Mouse (Mus musculus) kidney, adult 2 months (tissue): Measurements from ENCODE around the gene Nudcd2. TPM values are rescaled to one million over a fixed set of nuclear protein-coding genes. Genes with fewer than 3 reads are reported as not detected.

ENCODE experiments used
- DNase-seq: peaks from one replicate; pipeline ENCODE4 v3.0.0; 2021
- H3K27ac ChIP-seq: fragments of 200-500 bp; 2 replicates; pipeline ENCODE4 v1.5.1; 2012; ENCODE audit warnings: low read depth, low read length, control low read depth, inconsistent platforms; ENCODE audit not compliant: insufficient read depth
- H3K27me3 ChIP-seq: fragments of 200-500 bp; replicated peaks from 2 replicates; pipeline ENCODE4 v1.6.1; 2012; ENCODE audit warnings: mild to moderate bottlenecking, moderate library complexity, low read length, inconsistent platforms; ENCODE audit not compliant: control insufficient read depth, insufficient read depth
- H3K36me3 ChIP-seq: fragments of 200-500 bp; 2 replicates; pipeline ENCODE4 v1.6.1; 2012; ENCODE audit warnings: mild to moderate bottlenecking, moderate library complexity, low read length, inconsistent platforms; ENCODE audit not compliant: control insufficient read depth, insufficient read depth
- H3K4me1 ChIP-seq: fragments of 200-500 bp; 2 replicates; pipeline ENCODE4 v1.6.1; 2011; ENCODE audit warnings: low read length; ENCODE audit not compliant: control insufficient read depth, insufficient read depth
- H3K4me3 ChIP-seq: fragments of 200-500 bp; 2 replicates; pipeline ENCODE4 v1.5.1; 2011; ENCODE audit warnings: mild to moderate bottlenecking, low read depth, low read length, control low read depth; ENCODE audit not compliant: insufficient read depth
- CTCF ChIP-seq: fragments of 200-500 bp; conservative IDR thresholded peaks from 2 replicates; pipeline ENCODE4 v1.5.1; 2011; ENCODE audit warnings: low read depth, mild to moderate bottlenecking, control low read depth, low read length, moderate library complexity, mixed read lengths; ENCODE audit not compliant: insufficient read depth, insufficient read length
- POLR2A ChIP-seq: fragments of 200-500 bp; IDR thresholded peaks from one replicate; pipeline ENCODE4 v1.6.1; 2011; ENCODE audit warnings: low read depth, low read length, control low read depth
- WGBS: fragments of 180-500 bp; shearing (Covaris S2); methylation state at CpG from one replicate; pipeline ENCODE4 v1.1.7; 2018; 5-methylcytosine and 5-hydroxymethylcytosine counted together
- polyA plus RNA-seq: library from polyadenylated mRNA; depleted of rRNA; stranded (reverse); fragments of >200 nt; gene quantifications from 2 replicates; pipeline ENCODE4 v1.2.3, GENCODE M21; 2012

Nudcd2 gene
- polyA plus RNA-seq, 1 experiment, result 7.5 TPM

DNA sequence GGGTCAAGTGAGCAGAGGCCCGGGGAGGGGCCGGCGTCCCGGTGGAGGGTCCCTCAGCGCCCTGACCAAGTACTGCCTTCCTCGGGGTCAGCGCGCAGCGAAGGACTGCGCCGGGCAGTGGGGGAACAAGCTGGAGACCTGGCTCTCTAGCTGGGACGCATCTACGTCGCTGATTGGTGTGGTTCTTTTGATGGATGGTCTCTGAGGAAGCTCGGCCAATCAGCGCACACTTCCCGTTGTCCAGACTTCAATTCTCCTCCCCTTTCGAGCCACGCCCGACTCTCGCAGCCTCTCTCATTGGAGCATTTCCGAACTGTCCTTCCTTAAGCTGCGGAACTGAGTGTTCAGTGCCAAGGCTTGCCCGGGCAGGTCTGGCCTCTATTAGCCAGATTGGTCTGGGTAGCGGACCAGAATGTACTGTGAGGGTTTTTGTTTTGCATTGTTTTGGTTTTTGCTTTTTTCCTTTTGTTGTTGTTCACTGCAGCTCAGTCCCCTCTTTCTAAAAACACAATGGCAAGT, 21.7 kb downstream of the Nudcd2 start, which contains the start of gene Ccng1:
TSS of gene Ccng1 (minus strand) at position 203 of the 519 bp plus-strand sequence.
- Histone ChIP-seq H3K27ac (peak within 1 kb of the TSS; percentile 44), H3K36me3 (no peaks in the 10 kb centered on the region; the same call in 1 of the 2 replicates), H3K27me3 (no peaks in the 10 kb centered on the region), H3K4me1 (no peaks in the 10 kb centered on the region), H3K4me3 (peak within 1 kb of the TSS; percentile 75)
- DNase-seq, result peak; percentile 98
- peak; percentile 65 for TF ChIP-seq POLR2A
- no peak for TF ChIP-seq CTCF
- under 1% methylated on average over 25 of the region's 25 CpGs for WGBS

DNA sequence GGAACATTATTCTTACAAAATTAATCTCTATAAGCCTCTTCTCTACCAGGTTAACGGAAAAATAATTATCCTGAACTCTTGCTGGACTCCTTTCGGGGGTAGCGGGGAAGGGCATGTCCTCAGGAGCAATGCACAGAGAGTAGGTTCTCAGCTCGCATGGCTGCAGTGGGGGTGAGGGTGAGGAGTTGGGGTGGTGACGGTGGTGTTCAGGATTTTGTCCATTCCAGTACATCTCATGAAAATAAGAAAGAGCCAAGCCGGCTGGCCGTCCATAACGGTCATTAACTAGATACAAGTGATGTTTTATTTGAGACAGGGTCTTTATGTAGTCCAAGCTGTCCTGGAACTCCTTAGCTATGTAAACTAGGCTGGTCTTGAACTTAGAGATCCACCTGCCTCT, 22.5 kb downstream of the Nudcd2 start:
- Histone ChIP-seq H3K27ac (no peak overlapping the region), H3K4me3 (no peak overlapping the region)

DNA sequence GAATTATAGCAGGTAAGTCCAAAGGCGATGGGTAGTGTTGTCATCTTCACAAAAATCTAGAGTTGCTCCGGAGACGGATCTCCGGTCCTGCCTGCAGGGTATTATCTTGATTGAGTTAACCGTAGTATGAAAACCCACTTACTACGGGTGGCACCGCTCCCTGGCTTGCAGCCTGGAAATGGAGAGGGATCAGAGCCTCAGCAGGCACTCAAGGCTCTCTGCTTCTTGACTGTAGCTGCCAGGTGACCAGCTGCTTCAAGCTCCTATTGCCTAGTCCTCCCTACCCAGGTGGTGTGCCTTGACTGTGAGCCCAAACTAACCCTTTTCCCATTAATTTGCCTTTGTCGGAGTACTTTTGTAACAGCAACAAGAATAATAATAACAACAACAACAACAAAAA, 26.4 kb downstream of the Nudcd2 start:
- DNase-seq, result no peak
- no peaks in the 10 kb centered on the region for H3K4me1 ChIP-seq
- WGBS, result 83% methylated on average over 8 of the region's 8 CpGs
- H3K27ac ChIP-seq, result no peak overlapping the region
- H3K4me3 ChIP-seq, result no peak overlapping the region
- TF ChIP-seq CTCF (no peak), POLR2A (no peak)
- H3K36me3 ChIP-seq, result no peaks in the 10 kb centered on the region
- H3K27me3 ChIP-seq, result no peaks in the 10 kb centered on the region

More for the DNA sequence above, 22.5 kb downstream of the Nudcd2 start:
- WGBS, result 91% methylated on average over 8 of the region's 8 CpGs
- Histone ChIP-seq H3K27me3 (no peaks in the 10 kb centered on the region), H3K4me1 (no peaks in the 10 kb centered on the region), H3K36me3 (no peaks in the 10 kb centered on the region; the same call in 1 of the 2 replicates)
- DNase-seq, result no peak
- no peak for TF ChIP-seq CTCF
- TF ChIP-seq POLR2A, result no peak

DNA sequence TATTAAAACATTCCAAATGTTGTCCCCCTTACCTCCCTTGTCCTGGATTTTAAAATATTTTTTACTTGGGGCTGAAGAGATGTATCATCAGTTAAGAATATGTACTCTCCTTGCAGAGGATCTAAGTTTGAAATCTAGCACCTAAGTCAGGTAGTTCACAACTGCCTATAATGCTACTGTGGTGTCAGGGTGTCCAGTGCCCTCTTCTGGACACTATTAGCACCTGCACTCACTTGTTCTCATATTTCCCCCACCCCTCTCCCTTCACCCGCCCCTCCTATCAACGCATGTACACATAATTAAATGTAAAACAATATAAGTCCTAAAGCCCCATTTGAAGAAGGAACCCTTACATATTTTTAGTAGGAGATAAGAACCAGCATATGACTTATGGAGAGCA, 29.9 kb downstream of the Nudcd2 start:
- no peak overlapping the region for H3K27ac ChIP-seq
- 20% methylated on average over 2 of the region's 2 CpGs for WGBS
- no peaks in the 10 kb centered on the region for H3K27me3 ChIP-seq
- peak; percentile 13 for DNase-seq
- H3K36me3 ChIP-seq, result no peaks in the 10 kb centered on the region
- H3K4me3 ChIP-seq, result no peak overlapping the region
- no peaks in the 10 kb centered on the region for H3K4me1 ChIP-seq
- peak; percentile 56 for TF ChIP-seq CTCF
- no peak for TF ChIP-seq POLR2A

DNA sequence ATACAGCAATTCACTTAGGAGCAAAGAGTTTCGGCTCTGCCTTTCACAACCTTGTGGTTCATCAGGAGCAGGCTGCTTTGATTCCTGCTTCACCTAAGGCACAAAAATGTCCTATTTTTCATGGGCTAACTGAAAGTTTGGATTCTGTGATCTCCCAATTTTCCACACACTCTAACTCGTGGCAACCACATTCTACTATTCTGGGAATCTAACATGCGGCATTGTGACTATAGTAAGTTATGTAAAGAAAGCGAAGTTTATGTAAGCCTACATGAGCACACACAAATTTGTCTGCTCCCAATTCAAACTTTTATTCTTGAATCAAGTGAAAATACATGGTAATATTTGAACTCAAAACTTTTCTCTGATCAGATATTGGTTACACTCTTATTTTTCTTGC, 31.2 kb downstream of the Nudcd2 start:
- Histone ChIP-seq H3K27me3 (no peaks in the 10 kb centered on the region), H3K4me1 (no peaks in the 10 kb centered on the region), H3K4me3 (no peak overlapping the region), H3K27ac (no peak overlapping the region), H3K36me3 (no peaks in the 10 kb centered on the region)
- TF ChIP-seq POLR2A (no peak), CTCF (no peak)
- DNase-seq, result no peak
- 80% methylated on average over 4 of the region's 4 CpGs for WGBS

DNA sequence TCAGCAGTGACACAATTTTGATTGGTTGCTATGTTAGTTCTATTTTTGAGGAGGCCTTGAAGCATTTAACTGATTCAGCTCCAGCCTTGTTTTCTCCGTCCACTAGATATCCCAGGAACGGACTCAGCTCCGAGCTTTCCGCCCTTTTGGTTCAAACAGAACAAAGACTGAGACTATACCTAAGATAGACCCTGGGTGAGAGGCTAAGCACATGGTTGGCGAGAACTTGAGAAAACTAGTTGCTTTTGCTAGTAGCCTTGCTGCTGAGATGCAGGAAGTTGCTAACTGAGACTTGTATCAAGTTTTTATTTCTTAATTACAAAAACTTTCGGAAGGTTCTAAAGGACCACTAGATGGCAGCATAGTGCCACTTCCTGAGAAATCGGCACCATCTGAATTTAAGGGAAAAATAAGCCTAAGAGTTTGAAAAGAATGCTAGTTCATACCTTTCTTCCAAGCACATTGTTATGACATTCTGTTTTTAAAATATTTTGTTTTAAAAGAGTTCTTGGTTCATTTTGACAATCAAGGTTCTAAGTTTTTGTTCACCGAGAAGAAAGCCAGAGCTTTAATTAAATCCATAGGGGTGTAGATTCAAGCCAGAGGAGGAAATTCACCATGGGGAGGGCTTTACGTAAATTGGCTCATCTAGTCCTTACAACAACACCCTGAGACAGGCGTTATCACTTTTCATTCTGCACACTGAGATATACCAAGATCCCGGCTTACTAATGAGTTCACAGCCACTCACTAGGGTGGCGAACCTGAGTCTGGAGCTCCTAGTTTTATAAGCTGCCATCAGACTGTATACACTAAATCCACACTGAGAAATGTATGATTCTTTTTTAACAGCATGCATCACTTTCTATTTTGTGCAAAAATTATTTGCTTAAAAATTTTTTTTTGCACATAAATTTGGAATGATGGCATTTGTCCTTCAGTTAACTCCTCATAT, 42.1 kb downstream of the Nudcd2 start:
- 49% methylated on average over 12 of the region's 12 CpGs for WGBS

DNA sequence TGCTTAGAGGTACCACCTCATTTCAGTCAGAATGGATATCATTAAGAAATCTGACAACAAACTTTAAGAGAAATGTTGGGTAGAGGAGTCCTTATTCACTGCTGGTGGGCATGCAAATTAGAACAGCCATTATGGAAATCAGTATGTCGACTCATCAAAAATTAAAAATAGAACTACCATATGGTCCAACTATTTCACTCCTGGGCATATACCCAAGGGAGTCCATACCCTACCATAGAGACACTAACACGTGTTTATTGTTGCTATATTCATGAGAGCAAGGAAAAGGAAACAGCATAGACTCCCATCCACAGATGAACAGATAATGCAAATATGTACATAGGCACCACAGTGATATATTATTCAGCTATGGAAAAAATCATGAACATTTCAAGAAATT, 48.4 kb downstream of the Nudcd2 start:
- DNase-seq, result no peak
- H3K27me3 ChIP-seq, result no peaks in the 10 kb centered on the region
- 71% methylated on average over 2 of the region's 2 CpGs for WGBS
- TF ChIP-seq CTCF (no peak), POLR2A (no peak)
- no peaks in the 10 kb centered on the region for H3K4me1 ChIP-seq
- H3K36me3 ChIP-seq, result no peaks in the 10 kb centered on the region
- no peak overlapping the region for H3K4me3 ChIP-seq
- no peak overlapping the region for H3K27ac ChIP-seq

More for the DNA sequence above, 42.1 kb downstream of the Nudcd2 start:
- no peaks in the 10 kb centered on the region for H3K27me3 ChIP-seq
- TF ChIP-seq POLR2A (no peak), CTCF (no peak)
- H3K4me1 ChIP-seq, result no peaks in the 10 kb centered on the region
- H3K27ac ChIP-seq, result no peak overlapping the region
- H3K4me3 ChIP-seq, result no peak overlapping the region
- DNase-seq, result peak; percentile 40
- H3K36me3 ChIP-seq, result no peaks in the 10 kb centered on the region
